Mouse (Mus musculus) megakaryocyte, adult 5-6 weeks (primary cell): Measurements from ENCODE around the gene Syt2. TPM values are rescaled to one million over a fixed set of nuclear protein-coding genes. Genes with fewer than 3 reads are reported as not detected.

ENCODE experiments used
- ATAC-seq: 2 replicates; pipeline ENCODE4 v1.8.0; 2016; ENCODE audit warnings: mild to moderate bottlenecking, inconsistent platforms; ENCODE audit not compliant: poor library complexity, severe bottlenecking
- total RNA-seq, 2 experiments: library from RNA; stranded (forward) in 1 of 2; stranded (reverse) in 1 of 2; fragments of 153-499, 151-499 nt in 1 of 2; fragments of 221-1000, 200-1000 nt in 1 of 2; gene quantifications; 2 replicates each; pipeline versions ENCODE4 v1.2.3 to v1.2.4; 2015 to 2017

The Syt2 gene
- total RNA-seq, 2 experiments from 2014 or later, result not detected

GRCm38 (mm10) chr1:134770312-134770711 lies 123.8 kb downstream of the Syt2 start:
- ATAC-seq, result peak; percentile 47

GRCm38 (mm10) chr1:134771353-134771752 lies 124.9 kb downstream of the Syt2 start:
- ATAC-seq, result peak; percentile 41; the same call in 1 of the 2 replicates

GRCm38 (mm10) chr1:134771999-134772398 lies 125.5 kb downstream of the Syt2 start:
- peak; percentile 76 for ATAC-seq

GRCm38 (mm10) chr1:134772821-134773220 lies 126.3 kb downstream of the Syt2 start:
- ATAC-seq, result no peak

- ATAC-seq, result no peak
Observed at GRCm38 (mm10) chr1:134773256-134773655, 126.8 kb downstream of the Syt2 start.

GRCm38 (mm10) chr1:134774247-134774646 lies 127.8 kb downstream of the Syt2 start:
- no peak for ATAC-seq

GRCm38 (mm10) chr1:134774728-134775287 lies 128.3 kb downstream of the Syt2 start:
- no peak for ATAC-seq

- no peak for ATAC-seq
Observed at GRCm38 (mm10) chr1:134775631-134776030, 129.2 kb downstream of the Syt2 start.

- no peak for ATAC-seq
Observed at GRCm38 (mm10) chr1:134777201-134777885, 130.9 kb downstream of the Syt2 start.

- 0 out of 2 replicates have a peak, but pooled peaks have one; percentile 10 for ATAC-seq
Observed at GRCm38 (mm10) chr1:134777936-134778548, 131.6 kb downstream of the Syt2 start.

GRCm38 (mm10) chr1:134782797-134783196 lies 136.3 kb downstream of the Syt2 start:
- ATAC-seq, result no peak

GRCm38 (mm10) chr1:134783958-134784357 lies 137.5 kb downstream of the Syt2 start:
- no peak for ATAC-seq

- ATAC-seq, result peak; percentile 61
Observed at GRCm38 (mm10) chr1:134784481-134784880, 138.0 kb downstream of the Syt2 start.

- peak; percentile 82 for ATAC-seq
Observed at GRCm38 (mm10) chr1:134784911-134785310, 138.4 kb downstream of the Syt2 start.

- ATAC-seq, result no peak
Observed at GRCm38 (mm10) chr1:134788096-134788495, 141.6 kb downstream of the Syt2 start.

GRCm38 (mm10) chr1:134790716-134791439 lies 144.4 kb downstream of the Syt2 start:
- ATAC-seq, result peak; percentile 77

- ATAC-seq, result no peak
Observed at GRCm38 (mm10) chr1:134791456-134791855, 145.0 kb downstream of the Syt2 start.

- ATAC-seq, result no peak
Observed at GRCm38 (mm10) chr1:134796076-134796475, 149.6 kb downstream of the Syt2 start.

- no peak for ATAC-seq
Observed at GRCm38 (mm10) chr1:134796536-134796935, 150.1 kb downstream of the Syt2 start.

GRCm38 (mm10) chr1:134801758-134802157 lies 155.3 kb downstream of the Syt2 start:
- ATAC-seq, result no peak
